Mouse (Mus musculus): ENCODE data around the gene Scnn1g. TPM values are rescaled to one million over a fixed set of nuclear protein-coding genes. Genes with fewer than 3 reads are reported as not detected.

Scnn1g gene
- polyA plus RNA-seq (2012; rRNA removed; ENCODE audit: low replicate concordance): 0.23 TPM in 1 of 2 replicates, not detected in the other

DNA sequence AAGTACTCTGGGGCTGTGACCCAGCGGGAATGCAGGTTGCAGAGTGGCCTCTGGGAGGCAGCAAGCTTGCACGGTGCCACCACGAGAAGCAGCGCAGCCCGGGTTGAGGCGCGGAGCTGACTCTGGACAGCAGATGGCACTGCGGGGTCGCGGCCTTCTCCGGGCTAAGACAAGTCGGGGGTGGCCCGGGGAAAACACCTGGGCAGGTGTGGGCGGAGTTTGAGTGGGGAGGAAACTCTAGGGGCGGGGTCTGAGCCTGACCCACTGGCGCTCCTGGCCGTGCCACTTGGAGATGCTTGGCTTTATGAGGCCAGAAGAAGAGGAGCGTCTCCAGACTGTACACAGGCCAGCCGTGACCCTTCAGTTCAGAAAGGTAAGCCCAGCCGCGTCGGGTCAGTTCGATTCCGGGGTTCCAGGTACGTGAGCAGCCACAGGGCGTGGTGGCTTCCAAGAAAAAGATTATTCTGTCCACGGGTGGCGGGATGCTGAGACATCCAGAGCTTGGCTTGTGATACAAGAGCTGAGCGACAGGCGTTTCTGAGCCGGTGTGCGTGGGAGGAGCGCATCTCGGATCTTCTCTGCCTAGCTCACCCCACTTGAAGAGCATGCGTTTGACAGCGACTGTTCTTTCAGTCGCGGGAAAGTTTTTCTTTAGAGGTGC lies at the start of gene Scnn1g:
Gene Scnn1g, plus strand, starts transcription at position 309 of the 661 bp plus-strand sequence.

DNA sequence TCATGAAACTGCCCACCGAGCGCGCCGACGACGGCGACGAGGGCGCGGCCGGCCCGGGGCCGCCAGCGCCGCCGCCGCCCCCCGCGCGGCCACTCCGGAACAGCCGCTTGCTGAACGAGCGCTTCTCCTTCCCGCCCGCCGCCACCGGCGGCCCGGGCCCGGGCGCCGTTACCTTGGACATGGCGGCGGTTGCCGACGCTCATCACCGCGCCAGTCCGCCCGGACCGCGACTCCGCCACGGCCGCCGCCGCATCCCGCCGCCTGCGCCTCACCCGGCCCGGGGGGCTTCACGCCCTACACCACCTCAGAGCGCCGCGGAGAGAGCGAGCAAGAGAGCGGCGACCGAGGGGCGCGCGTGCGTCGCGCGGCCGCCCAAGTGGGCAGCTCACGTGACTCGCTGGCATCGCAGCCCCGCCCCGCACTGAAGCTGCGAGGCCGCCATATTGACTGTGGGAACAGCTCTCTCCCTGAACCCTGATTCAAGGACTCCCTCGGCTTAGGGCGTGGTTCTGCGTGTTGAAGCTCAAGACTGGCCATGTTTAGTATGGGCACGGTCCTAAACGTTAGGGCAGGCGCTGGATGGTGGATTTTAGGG lies 27.1 kb upstream of the Scnn1g start, which contains the start of gene Usp31:
Gene Usp31, minus strand, starts transcription at position 181 of the 595 bp plus-strand sequence.

Other genes with a start within 250 kb of the Scnn1g start
- 4.0 and 9.8 TPM in 2 replicates for gene Usp31, start 27.2 kb upstream of the Scnn1g start, polyA plus RNA-seq (2012; rRNA removed; ENCODE audit: low replicate concordance)
- gene Scnn1b, start 130.6 kb downstream of the Scnn1g start, polyA plus RNA-seq (2012; rRNA removed; ENCODE audit: low replicate concordance): 1.0 and 20.9 TPM in 2 replicates
- gene Cog7, start 247.2 kb downstream of the Scnn1g start, polyA plus RNA-seq (2012; rRNA removed; ENCODE audit: low replicate concordance): 31.8 and 37.3 TPM in 2 replicates